8 mouse cellular contexts compared by ENCODE assay signal in genomic region chr17:31377961-31378360, GRCm38 (mm10). TPM values are rescaled to one million over a fixed set of nuclear protein-coding genes. Genes with fewer than 3 reads are reported as not detected.
A peak's percentile ranks its signal among the peaks of the same experiment; 100 is the strongest.
DNase-seq lines count a peak whose midpoint lies in the region; ATAC-seq and TF ChIP-seq lines count a peak whose summit lies in the region.

No protein-coding gene starts in this region.

- no peak overlapping the region for H3K9ac ChIP-seq in lung, embryonic 16.5 days (ENCODE audit: low read length)

- TF ChIP-seq CTCF in brain, embryonic 14.5 days (IDR thresholded peaks at IDR 0.05; ENCODE audit: borderline replicate concordance, extremely low read depth, insufficient read depth, insufficient read length), result peak; percentile 82

- intact Hi-C loops in heart, postnatal 10 days (cut with DNase I), result loop anchor here (1.0 to 2.0 kb wide), 3 partner anchors 70 to 287 kb away; no protein-coding TSS in a partner anchor

- peak overlapping the region; percentile 68 for H3K27ac ChIP-seq in forebrain, embryonic 10.5 days
- H3K27ac ChIP-seq in lung, embryonic 16.5 days (ENCODE audit: low read length), result no peak overlapping the region

- no peaks in the 10 kb centered on the region for H3K9me3 ChIP-seq in forebrain, embryonic 10.5 days
- no peaks in the 10 kb centered on the region for H3K9me3 ChIP-seq in lung, embryonic 16.5 days (ENCODE audit: control insufficient read depth, low read length)

- no peak for TF ChIP-seq POLR2A in brain, embryonic 14.5 days (IDR thresholded peaks at IDR 0.05; ENCODE audit: borderline replicate concordance, extremely low read depth, insufficient read depth, insufficient read length, poor library complexity, severe bottlenecking)

- H3K27me3 ChIP-seq in forebrain, embryonic 10.5 days (ENCODE audit: poor library complexity, severe bottlenecking), result no peaks in the 10 kb centered on the region; the same call in 1 of the 2 replicates
- H3K27me3 ChIP-seq in lung, embryonic 16.5 days (ENCODE audit: control insufficient read depth, insufficient read depth, low read depth, low read length), result no peaks in the 10 kb centered on the region

- 14% methylated on average over 7 of the region's 7 CpGs for WGBS in forebrain, embryonic 10.5 days
- 13% methylated on average over 7 of the region's 7 CpGs for WGBS in lung, embryonic 16.5 days

- H3K4me2 ChIP-seq in lung, embryonic 16.5 days (ENCODE audit: low read depth, low read length), result peak overlapping the region; percentile 25; the same call in 1 of the 2 replicates

- 0 out of 2 replicates have a peak, but pooled peaks have one; percentile 65 for ATAC-seq in lung, embryonic 16.5 days (ENCODE audit: low read depth)

- H3K4me3 ChIP-seq in forebrain, embryonic 10.5 days, result no peak overlapping the region
- no peak overlapping the region for H3K4me3 ChIP-seq in lung, embryonic 16.5 days (ENCODE audit: low read length)

- H3K36me3 ChIP-seq in forebrain, embryonic 10.5 days (replicated peaks), result no peaks in the 10 kb centered on the region
- H3K36me3 ChIP-seq in lung, embryonic 16.5 days (ENCODE audit: control insufficient read depth, insufficient read depth, low read length), result no peaks in the 10 kb centered on the region

- peaks cover 4% of the 10 kb centered on the region for H3K4me1 ChIP-seq in forebrain, embryonic 10.5 days
- no peaks in the 10 kb centered on the region for H3K4me1 ChIP-seq in lung, embryonic 16.5 days (replicated peaks; ENCODE audit: control insufficient read depth, insufficient read depth, low read length)

- peak; percentile 82 for DNase-seq in ES-CJ7 (ENCODE audit: low read depth, low spot score)
- peak; percentile 87 for DNase-seq in brain, embryonic 14.5 days (ENCODE audit: low read depth)
- peak; percentile 71 for DNase-seq in forebrain, embryonic 10.5 days (ENCODE audit: extremely low spot score, low spot score)
- peak; percentile 71 to 85 for DNase-seq in heart, postnatal 10 days
- DNase-seq in kidney, postnatal 4 days, result peak; percentile 77 to 83
- peak; percentile 51 for DNase-seq in retina, adult 2 months (ENCODE audit: low read depth, low spot score)
- peak; percentile 50 to 51 for DNase-seq in urinary bladder, postnatal 36 days (ENCODE audit: low spot score in 2 of 2)

RNA-seq across cellular contexts. Expression of gene Pde9a, which starts 8.0 kb away (rescaled TPM):
- 60.9 and 112 TPM in 2 replicates for polyA plus RNA-seq in brain, embryonic 14.5 days (2012; rRNA removed)
- polyA plus RNA-seq in forebrain, embryonic 10.5 days (2016; fragmentation: Nextera tagmentation; extraction: Ambion mirVana), result 16.6 and 16.8 TPM in 2 replicates
- 1 to 10 TPM; 6.8 to 9.2 TPM for total RNA-seq in heart, postnatal 10 days (2021)
- polyA plus RNA-seq in lung, embryonic 16.5 days (2015; fragmentation: Nextera tagmentation; extraction: Ambion mirVana), result 29.5 and 31.5 TPM in 2 replicates
